Mouse (Mus musculus): ENCODE results near the gene Fndc1. TPM values are rescaled to one million over a fixed set of nuclear protein-coding genes. Genes with fewer than 3 reads are reported as not detected.

Gene Fndc1
- polyA plus RNA-seq, 1 experiment from 2014 or later, result 3.0 TPM

Small RNA genes within 50 kb of the gene (microRNA-seq; reads per million reads assigned to microRNA genes)
- not detected for gene Gm25872 (ENCODE audit: borderline number of aligned reads)

Other genes with a start within 250 kb of the Fndc1 start
- gene Tagap, start 98.7 kb upstream of the Fndc1 start, polyA plus RNA-seq (2014; fragmentation: Nextera tagmentation; extraction: Ambion mirVana), result 0.42 and 0.65 TPM in 2 replicates
- 46.0 and 52.9 TPM in 2 replicates for gene Rsph3a, start 118.3 kb upstream of the Fndc1 start, polyA plus RNA-seq (2014; fragmentation: Nextera tagmentation; extraction: Ambion mirVana)

Measured in embryonic facial prominence, embryonic 11.5 days (tissue).